Mouse (Mus musculus) myocyte (in vitro differentiated cells): ENCODE measurements around the gene Prrt1. TPM values are rescaled to one million over a fixed set of nuclear protein-coding genes. Genes with fewer than 3 reads are reported as not detected.

Experiments used
- H3K27me3 ChIP-seq: one replicate; pipeline ENCODE4 v1.6.1; 2011; ENCODE audit not compliant: control insufficient read depth, insufficient read depth, insufficient read length
- H3K36me3 ChIP-seq: one replicate; pipeline ENCODE4 v1.6.1; 2011; ENCODE audit not compliant: control insufficient read depth, insufficient read depth
- H3K4me2 ChIP-seq: one replicate; pipeline ENCODE4 v1.6.1; 2011; ENCODE audit warnings: low read depth, control low read depth
- H3K4me3 ChIP-seq: one replicate; pipeline ENCODE4 v1.5.1; 2011; ENCODE audit warnings: mild to moderate bottlenecking, control low read depth, moderate library complexity
- H3K79me2 ChIP-seq: one replicate; pipeline ENCODE4 v1.6.1; 2011; ENCODE audit not compliant: control insufficient read depth, insufficient read depth
- H3ac ChIP-seq: one replicate; pipeline ENCODE4 v1.6.1; 2011; ENCODE audit not compliant: control insufficient read depth, insufficient read length
- CEBPB ChIP-seq: IDR thresholded peaks from 2 replicates; pipeline ENCODE4 v1.6.1; 2011; ENCODE audit warnings: mild to moderate bottlenecking, moderate library complexity; ENCODE audit not compliant: poor library complexity, insufficient read depth, severe bottlenecking
- E2F4 ChIP-seq: IDR thresholded peaks from one replicate; pipeline ENCODE4 v1.6.1; 2011; ENCODE audit warnings: mild to moderate bottlenecking, control low read depth, moderate library complexity; ENCODE audit not compliant: insufficient read depth
- MAX ChIP-seq: IDR thresholded peaks from one replicate; pipeline ENCODE4 v1.6.1; 2011; ENCODE audit warnings: low read depth, mild to moderate bottlenecking, control low read depth
- MYOD1 ChIP-seq, 3 experiments: IDR thresholded peaks; one replicate each; pipeline ENCODE4 v1.6.1; 2011; ENCODE audit warnings: control low read depth in 2 of 3, low read depth in 2 of 3, mild to moderate bottlenecking in 2 of 3, moderate library complexity in 1 of 3; ENCODE audit not compliant: insufficient read length in 2 of 3, control insufficient read depth in 1 of 3
- MYOG ChIP-seq, 3 experiments: IDR thresholded peaks; one replicate each; pipeline ENCODE4 v1.6.1; 2011; ENCODE audit warnings: control low read depth in 2 of 3, low read depth in 2 of 3, mild to moderate bottlenecking in 2 of 3; ENCODE audit not compliant: insufficient read length in 2 of 3, control insufficient read depth in 1 of 3, insufficient read depth in 1 of 3
- POLR2A ChIP-seq: IDR thresholded peaks from one replicate; pipeline ENCODE4 v1.6.1; 2011; ENCODE audit warnings: low read depth, mild to moderate bottlenecking, control low read depth, moderate library complexity; ENCODE audit not compliant: insufficient read length
- POLR2AphosphoS2 ChIP-seq: IDR thresholded peaks from one replicate; pipeline ENCODE4 v1.6.1; 2011; ENCODE audit warnings: low read depth, control low read depth; ENCODE audit not compliant: insufficient read length
- REST ChIP-seq: IDR thresholded peaks from one replicate; pipeline ENCODE4 v1.6.1; 2011; ENCODE audit warnings: mild to moderate bottlenecking, control low read depth, moderate library complexity; ENCODE audit not compliant: insufficient read depth, insufficient read length
- SRF ChIP-seq: IDR thresholded peaks from one replicate; pipeline ENCODE4 v1.6.1; 2011; ENCODE audit warnings: low read depth; ENCODE audit not compliant: control insufficient read depth, insufficient read length
- TCF12 ChIP-seq: IDR thresholded peaks from one replicate; pipeline ENCODE4 v1.6.1; 2011; ENCODE audit warnings: mild to moderate bottlenecking, control low read depth; ENCODE audit not compliant: poor library complexity, insufficient read depth, severe bottlenecking
- TCF3 ChIP-seq: IDR thresholded peaks from one replicate; pipeline ENCODE4 v1.6.1; 2011; ENCODE audit warnings: low read depth, control low read depth; ENCODE audit not compliant: insufficient read length
- USF1 ChIP-seq: IDR thresholded peaks from one replicate; pipeline ENCODE4 v1.6.1; 2011; ENCODE audit warnings: low read depth, mild to moderate bottlenecking, control low read depth, moderate library complexity
- polyA plus RNA-seq: library from polyadenylated mRNA; unstranded; fragments of >200 nt; fragmentation: generic; extraction: Trizol; gene quantifications from one replicate; pipeline ENCODE4 v1.2.1, GENCODE M21; 2012; ENCODE audit warnings: missing spikeins

The Prrt1 gene
- polyA plus RNA-seq, 1 experiment: not detected

- H3K79me2 ChIP-seq: no peaks in the 10 kb centered on the region
- peaks cover 89% of the 10 kb centered on the region for H3K27me3 ChIP-seq
Measured at GRCm38 (mm10) chr17:34676093-34676460, 46.7 kb downstream of the Prrt1 start.

GRCm38 (mm10) chr17:34676671-34677070 is 47.3 kb downstream of the Prrt1 start:
- Histone ChIP-seq H3ac (no peak overlapping the region), H3K4me3 (no peak overlapping the region), H3K27me3 (peaks cover 83% of the 10 kb centered on the region), H3K4me2 (no peak overlapping the region), H3K36me3 (no peaks in the 10 kb centered on the region), H3K79me2 (no peaks in the 10 kb centered on the region)
- TF ChIP-seq E2F4 (no peak), MYOG (IDR thresholded peaks at IDR 0.05; ENCODE audit: control insufficient read depth in 1 of 3, insufficient read depth in 1 of 3, insufficient read length in 2 of 3, low read depth in 2 of 3) (no peak), TCF12 (no peak), USF1 (no peak), REST (no peak), TCF3 (no peak), POLR2AphosphoS2 (no peak), CEBPB (no peak), SRF (no peak), MYOD1 (IDR thresholded peaks at IDR 0.05; ENCODE audit: control insufficient read depth in 1 of 3, insufficient read length in 2 of 3, low read depth in 2 of 3) (no peak), POLR2A (no peak), MAX (no peak)

More at GRCm38 (mm10) chr17:34676093-34676460, 46.7 kb downstream of the Prrt1 start:
- Histone ChIP-seq H3ac (no peak overlapping the region), H3K4me3 (no peak overlapping the region), H3K36me3 (no peaks in the 10 kb centered on the region), H3K4me2 (no peak overlapping the region)
- TF ChIP-seq POLR2A: no peak
- TF ChIP-seq TCF12: no peak
- no peak for TF ChIP-seq USF1
- TF ChIP-seq MYOG (IDR thresholded peaks at IDR 0.05; ENCODE audit: control insufficient read depth in 1 of 3, insufficient read depth in 1 of 3, insufficient read length in 2 of 3, low read depth in 2 of 3): no peak

DNA sequence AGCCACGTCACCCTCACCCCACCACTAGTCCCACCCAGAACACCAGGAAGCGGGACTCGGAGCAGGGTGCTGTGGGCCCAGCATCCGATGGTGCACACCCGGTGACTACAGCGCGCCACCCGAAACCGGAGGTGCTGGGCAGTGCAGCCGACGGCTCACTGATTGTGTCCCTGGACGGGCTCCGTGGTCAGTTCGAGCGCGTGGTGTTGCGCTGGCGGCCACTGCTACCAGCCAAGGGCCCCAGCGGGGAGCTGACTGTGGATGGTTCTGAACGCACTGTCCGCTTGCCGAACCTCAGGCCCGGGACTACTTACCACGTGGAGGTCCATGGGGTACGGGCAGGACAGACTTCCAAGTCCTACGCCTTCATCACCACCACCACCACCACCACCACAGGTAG is 50.9 kb downstream of the Prrt1 start:
- Histone ChIP-seq H3ac (no peak overlapping the region), H3K4me2 (no peak overlapping the region), H3K27me3 (peaks cover 84% of the 10 kb centered on the region), H3K4me3 (no peak overlapping the region), H3K79me2 (no peaks in the 10 kb centered on the region), H3K36me3 (no peaks in the 10 kb centered on the region)
- TF ChIP-seq CEBPB (no peak), REST (no peak), E2F4 (no peak), MYOD1 (IDR thresholded peaks at IDR 0.05; ENCODE audit: control insufficient read depth in 1 of 3, insufficient read length in 2 of 3, low read depth in 2 of 3) (no peak), POLR2AphosphoS2 (no peak), USF1 (no peak), TCF3 (no peak), SRF (no peak), POLR2A (no peak), MAX (no peak), MYOG (IDR thresholded peaks at IDR 0.05; ENCODE audit: control insufficient read depth in 1 of 3, insufficient read depth in 1 of 3, insufficient read length in 2 of 3, low read depth in 2 of 3) (no peak), TCF12 (no peak)

DNA sequence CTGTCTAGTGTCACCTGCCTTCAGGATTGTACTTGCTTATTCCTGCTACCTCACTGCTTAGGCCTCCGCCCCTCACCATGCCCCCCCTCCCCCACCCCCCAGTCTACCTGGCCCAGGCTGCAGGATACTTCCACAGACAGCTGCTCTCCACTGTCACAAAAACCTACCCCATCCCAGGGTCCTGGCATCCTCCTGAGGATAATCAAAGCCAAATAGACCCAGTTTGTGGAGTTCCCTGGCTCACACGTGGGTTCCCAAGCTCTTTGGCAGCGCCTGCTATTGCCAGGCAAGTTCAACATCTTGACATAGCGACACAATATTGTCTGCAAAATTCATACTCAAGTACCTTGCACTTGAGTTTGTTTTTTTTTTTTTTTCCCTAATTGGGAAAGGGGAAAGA is 51.3 kb downstream of the Prrt1 start:
- Histone ChIP-seq H3K27me3 (peaks cover 84% of the 10 kb centered on the region), H3K79me2 (no peaks in the 10 kb centered on the region), H3ac (no peak overlapping the region), H3K4me3 (no peak overlapping the region), H3K36me3 (no peaks in the 10 kb centered on the region), H3K4me2 (no peak overlapping the region)
- no peak for TF ChIP-seq MYOG (IDR thresholded peaks at IDR 0.05; ENCODE audit: control insufficient read depth in 1 of 3, insufficient read depth in 1 of 3, insufficient read length in 2 of 3, low read depth in 2 of 3)

GRCm38 (mm10) chr17:34681132-34681571 is 51.8 kb downstream of the Prrt1 start:
- TF ChIP-seq CEBPB: 0 out of 2 replicates have a peak, but pooled peaks have one; percentile 19
- TF ChIP-seq TCF12: no peak
- no peak for TF ChIP-seq E2F4
- peak in 2 of 3 experiments; percentile 14 to 49 for TF ChIP-seq MYOD1 (IDR thresholded peaks at IDR 0.05; ENCODE audit: control insufficient read depth in 1 of 3, insufficient read length in 2 of 3, low read depth in 2 of 3)
- no peak for TF ChIP-seq MAX
- TF ChIP-seq REST: no peak
- peak; percentile 60 for TF ChIP-seq TCF3
- peak in 1 of 3 experiments; percentile 76 for TF ChIP-seq MYOG (IDR thresholded peaks at IDR 0.05; ENCODE audit: control insufficient read depth in 1 of 3, insufficient read depth in 1 of 3, insufficient read length in 2 of 3, low read depth in 2 of 3)
- TF ChIP-seq POLR2AphosphoS2: no peak
- Histone ChIP-seq H3K4me2 (peak overlapping the region; percentile 26), H3K4me3 (no peak overlapping the region), H3K36me3 (no peaks in the 10 kb centered on the region), H3K27me3 (peaks cover 84% of the 10 kb centered on the region), H3K79me2 (no peaks in the 10 kb centered on the region), H3ac (no peak overlapping the region)
